Mouse (Mus musculus) embryonic facial prominence, embryonic 11.5 days (tissue): ENCODE results near the gene Ggct. TPM values are rescaled to one million over a fixed set of nuclear protein-coding genes. Genes with fewer than 3 reads are reported as not detected.

Experiments
- ATAC-seq: fragments of 200-750 bp; cut with Nextera tagmentation; replicated peaks from 2 replicates; pipeline ENCODE4 v1.8.0; 2017; ENCODE audit warnings: low read depth; ENCODE audit not compliant: insufficient number of reproducible peaks, low FRiP score, low TSS enrichment
- DNase-seq: peaks from one replicate; pipeline ENCODE4 v3.0.0-alpha.2; 2015; ENCODE audit warnings: low spot score
- H3K27ac ChIP-seq: fragments of 300-500 bp; sonication (generic); replicated peaks from 2 replicates; pipeline ENCODE4 v1.5.1; 2014; ENCODE audit warnings: mild to moderate bottlenecking, low read depth, low read length, control low read depth
- H3K27me3 ChIP-seq: fragments of 300-500 bp; sonication (generic); 2 replicates; pipeline ENCODE4 v1.6.1; 2014; ENCODE audit warnings: mild to moderate bottlenecking, low read length, moderate library complexity, mixed read lengths; ENCODE audit not compliant: control insufficient read depth, insufficient read depth
- H3K36me3 ChIP-seq: fragments of 300-500 bp; sonication (generic); replicated peaks from 2 replicates; pipeline ENCODE4 v1.6.1; 2014; ENCODE audit warnings: low read depth, mild to moderate bottlenecking, low read length, moderate library complexity, mixed read lengths; ENCODE audit not compliant: control insufficient read depth, insufficient read depth
- H3K4me1 ChIP-seq: fragments of 300-500 bp; sonication (generic); 2 replicates; pipeline ENCODE4 v1.6.1; 2014; ENCODE audit warnings: low read length, mixed read lengths; ENCODE audit not compliant: control insufficient read depth, insufficient read depth
- H3K4me2 ChIP-seq: fragments of 300-500 bp; sonication (generic); 2 replicates; pipeline ENCODE4 v1.6.1; 2014; ENCODE audit warnings: low read depth, mild to moderate bottlenecking, control low read depth, low read length, moderate library complexity
- H3K4me3 ChIP-seq: fragments of 300-500 bp; sonication (generic); 2 replicates; pipeline ENCODE4 v1.5.1; 2014; ENCODE audit warnings: low read depth, low read length, control low read depth
- H3K9ac ChIP-seq: fragments of 300-500 bp; sonication (generic); replicated peaks from 2 replicates; pipeline ENCODE4 v1.6.1; 2014; ENCODE audit warnings: mild to moderate bottlenecking, control low read depth, low read length
- H3K9me3 ChIP-seq: fragments of 300-500 bp; sonication (generic); replicated peaks from 2 replicates; pipeline ENCODE4 v1.6.1; 2016; ENCODE audit warnings: mild to moderate bottlenecking, low read length, inconsistent platforms, mixed read lengths; ENCODE audit not compliant: control insufficient read depth
- WGBS: fragments of 180-500 bp; shearing (Covaris S2); extraction: QIAGEN DNeasy Blood & Tissue Kit; methylation state at CpG from one replicate; pipeline ENCODE4 v1.1.7; 2014; 5-methylcytosine and 5-hydroxymethylcytosine counted together
- polyA plus RNA-seq: library from polyadenylated mRNA; unstranded; fragments of >200 nt; fragmentation: Nextera tagmentation; extraction: Ambion mirVana; gene quantifications from 2 replicates; pipeline ENCODE4 v1.2.1, GENCODE M21; 2014

The Ggct gene
- polyA plus RNA-seq, 1 experiment from 2014 or later: 13.0 TPM

GRCm38 (mm10) chr6:54944551-54944950, 48.2 kb downstream of the Ggct start:
- H3K9ac ChIP-seq: no peak overlapping the region
- DNase-seq (no peak), ATAC-seq (no peak)
- H3K4me2 ChIP-seq: no peak overlapping the region
- H3K4me1 ChIP-seq: peaks cover 3% of the 10 kb centered on the region; the same call in 1 of the 2 replicates
- no peak overlapping the region for H3K27ac ChIP-seq
- peaks cover 7% of the 10 kb centered on the region for H3K27me3 ChIP-seq
- H3K36me3 ChIP-seq: no peaks in the 10 kb centered on the region
- 75% methylated on average over 16 of the region's 16 CpGs for WGBS
- H3K4me3 ChIP-seq: no peak overlapping the region
- H3K9me3 ChIP-seq: no peaks in the 10 kb centered on the region

GRCm38 (mm10) chr6:54943753-54944152, 49.0 kb downstream of the Ggct start:
- Histone ChIP-seq H3K4me2 (no peak overlapping the region), H3K27me3 (peaks cover 7% of the 10 kb centered on the region), H3K9ac (no peak overlapping the region), H3K4me3 (no peak overlapping the region), H3K9me3 (no peaks in the 10 kb centered on the region), H3K27ac (no peak overlapping the region), H3K36me3 (no peaks in the 10 kb centered on the region), H3K4me1 (peaks cover 3% of the 10 kb centered on the region; the same call in 1 of the 2 replicates)
- DNase-seq: peak; percentile 20
- no peak for ATAC-seq
- 43% methylated on average over 24 of the region's 24 CpGs for WGBS

- H3K27ac ChIP-seq: no peak overlapping the region
Observed at GRCm38 (mm10) chr6:54943292-54943691, 49.5 kb downstream of the Ggct start.

GRCm38 (mm10) chr6:54941149-54941548, 51.6 kb downstream of the Ggct start:
- Histone ChIP-seq H3K27ac (no peak overlapping the region), H3K27me3 (peaks cover 7% of the 10 kb centered on the region), H3K4me1 (peaks cover 3% of the 10 kb centered on the region; the same call in 1 of the 2 replicates), H3K4me2 (no peak overlapping the region), H3K9me3 (no peaks in the 10 kb centered on the region), H3K9ac (no peak overlapping the region), H3K36me3 (no peaks in the 10 kb centered on the region), H3K4me3 (no peak overlapping the region)
- whole genome bisulfite sequencing: 88% methylated on average over 6 of the region's 6 CpGs
- ATAC-seq (no peak), DNase-seq (no peak)

More at GRCm38 (mm10) chr6:54943292-54943691, 49.5 kb downstream of the Ggct start:
- Histone ChIP-seq H3K36me3 (no peaks in the 10 kb centered on the region), H3K4me3 (no peak overlapping the region), H3K9me3 (no peaks in the 10 kb centered on the region), H3K4me1 (peaks cover 3% of the 10 kb centered on the region; the same call in 1 of the 2 replicates), H3K27me3 (peaks cover 7% of the 10 kb centered on the region), H3K4me2 (no peak overlapping the region), H3K9ac (no peak overlapping the region)
- ATAC-seq (no peak), DNase-seq (peak; percentile 13)
- WGBS: 66% methylated on average over 16 of the region's 16 CpGs

GRCm38 (mm10) chr6:54940126-54940525, 52.6 kb downstream of the Ggct start:
- Histone ChIP-seq H3K27ac (no peak overlapping the region), H3K4me2 (no peak overlapping the region), H3K27me3 (peaks cover 7% of the 10 kb centered on the region), H3K36me3 (no peaks in the 10 kb centered on the region), H3K4me1 (peaks cover 3% of the 10 kb centered on the region; the same call in 1 of the 2 replicates), H3K9ac (no peak overlapping the region), H3K4me3 (no peak overlapping the region), H3K9me3 (no peaks in the 10 kb centered on the region)
- ATAC-seq: no peak
- DNase-seq: no peak
- 74% methylated on average over 7 of the region's 7 CpGs for whole genome bisulfite sequencing

- 55% methylated on average over 4 of the region's 4 CpGs for WGBS
- Histone ChIP-seq H3K4me3 (no peak overlapping the region), H3K9me3 (no peaks in the 10 kb centered on the region), H3K4me2 (no peak overlapping the region), H3K9ac (no peak overlapping the region), H3K27ac (no peak overlapping the region), H3K4me1 (peaks cover 3% of the 10 kb centered on the region; the same call in 1 of the 2 replicates), H3K27me3 (peaks cover 6% of the 10 kb centered on the region), H3K36me3 (no peaks in the 10 kb centered on the region)
- ATAC-seq (no peak), DNase-seq (no peak)
Observed at GRCm38 (mm10) chr6:54939631-54940030, 53.1 kb downstream of the Ggct start.

- no peaks in the 10 kb centered on the region for H3K9me3 ChIP-seq
- H3K36me3 ChIP-seq: no peaks in the 10 kb centered on the region
- ATAC-seq (no peak), DNase-seq (no peak)
- no peak overlapping the region for H3K4me3 ChIP-seq
- no peak overlapping the region for H3K9ac ChIP-seq
- no peak overlapping the region for H3K4me2 ChIP-seq
- H3K27me3 ChIP-seq: no peaks in the 10 kb centered on the region
- H3K27ac ChIP-seq: no peak overlapping the region
- WGBS: 78% methylated on average over 2 of the region's 2 CpGs
- H3K4me1 ChIP-seq: no peaks in the 10 kb centered on the region
Observed at GRCm38 (mm10) chr6:54936496-54936895, 56.3 kb downstream of the Ggct start.

- Histone ChIP-seq H3K9ac (no peak overlapping the region), H3K4me1 (no peaks in the 10 kb centered on the region), H3K9me3 (no peaks in the 10 kb centered on the region), H3K4me3 (no peak overlapping the region), H3K4me2 (no peak overlapping the region), H3K27me3 (no peaks in the 10 kb centered on the region), H3K36me3 (no peaks in the 10 kb centered on the region), H3K27ac (no peak overlapping the region)
- ATAC-seq (no peak), DNase-seq (no peak)
- 68% methylated on average over 5 of the region's 5 CpGs for WGBS
Observed at GRCm38 (mm10) chr6:54934930-54935329, 57.8 kb downstream of the Ggct start.
